In the genomic region with DNA sequence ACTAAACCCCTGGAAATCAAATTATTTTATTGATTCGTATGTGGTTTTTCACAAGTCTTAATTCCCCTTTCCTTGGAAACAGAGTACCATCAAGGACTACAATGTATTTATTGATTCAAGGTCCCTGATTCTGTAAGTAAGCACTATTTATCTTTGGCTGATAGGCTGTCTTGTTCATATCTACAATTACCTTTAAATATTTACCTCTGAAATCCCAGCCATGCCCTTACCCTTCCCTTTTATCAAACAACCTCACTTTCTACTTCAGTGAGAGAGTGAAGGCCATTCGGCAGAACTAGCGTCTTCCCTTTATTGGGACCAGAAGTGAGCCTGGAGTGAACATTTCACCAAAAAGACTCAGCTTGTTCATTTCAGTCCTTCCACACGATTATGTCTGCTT, we compare ENCODE assay signal across 32 mouse cellular contexts. TPM values are rescaled to one million over a fixed set of nuclear protein-coding genes. Genes with fewer than 3 reads are reported as not detected.
"Had no signal": no experiment of that assay in that cellular context is flagged by ENCODE, and none has a peak within 500 bp of the region (broad histone marks: within the 10 kb centered on the region; RNA-seq: fewer than 3 reads in every experiment).

No protein-coding gene starts in this region.

- H3K4me1 ChIP-seq: limb, embryonic 10.5 days; limb, embryonic 12.5 days; limb, embryonic 13.5 days; limb, embryonic 15.5 days; liver, embryonic 12.5 days; lung, embryonic 15.5 days; midbrain, embryonic 10.5 days; midbrain, embryonic 12.5 days; midbrain, embryonic 13.5 days; midbrain, embryonic 15.5 days had no signal

- DNase-seq: left cerebral cortex, postnatal 4 days; liver; liver, embryonic 13.5 days; liver, postnatal 0 days; lung, adult 18-20 months; lung, adult 2 months; lung, embryonic 14.5 days; lung, postnatal 10 days; lung, postnatal 14 days; lung, postnatal 36 days; lung, postnatal 4 days; midbrain, embryonic 14.5 days had no signal

- H3K9me3 ChIP-seq: limb, embryonic 10.5 days; limb, embryonic 12.5 days; limb, embryonic 13.5 days; limb, embryonic 15.5 days; liver, embryonic 12.5 days; liver, embryonic 13.5 days; liver, embryonic 15.5 days; lung, embryonic 15.5 days; megakaryocyte, embryonic 14.5 days; midbrain, embryonic 10.5 days; midbrain, embryonic 12.5 days; midbrain, embryonic 13.5 days; midbrain, embryonic 15.5 days had no signal

- H3K27ac ChIP-seq: left cerebral cortex, adult 2 months; limb, embryonic 10.5 days; limb, embryonic 12.5 days; limb, embryonic 13.5 days; limb, embryonic 15.5 days; liver, embryonic 12.5 days; liver, embryonic 13.5 days; liver, embryonic 14.5 days; liver, embryonic 15.5 days; lung, embryonic 15.5 days; macrophage; midbrain, embryonic 10.5 days; midbrain, embryonic 12.5 days; midbrain, embryonic 13.5 days; midbrain, embryonic 15.5 days had no signal

- H3K36me3 ChIP-seq: limb, embryonic 10.5 days; limb, embryonic 12.5 days; limb, embryonic 13.5 days; limb, embryonic 15.5 days; liver, embryonic 12.5 days; liver, embryonic 13.5 days; liver, embryonic 15.5 days; lung, embryonic 15.5 days; midbrain, embryonic 10.5 days; midbrain, embryonic 12.5 days; midbrain, embryonic 13.5 days; midbrain, embryonic 15.5 days had no signal

- ATAC-seq: liver, embryonic 12.5 days; liver, postnatal 0 days; lung, postnatal 0 days; midbrain, embryonic 13.5 days; midbrain, embryonic 15.5 days; midbrain, embryonic 16.5 days had no signal

- H3K4me2 ChIP-seq: limb, embryonic 12.5 days; limb, embryonic 13.5 days; limb, embryonic 15.5 days; liver, embryonic 12.5 days; liver, embryonic 13.5 days; liver, embryonic 15.5 days; lung, embryonic 14.5 days; lung, embryonic 15.5 days; midbrain, embryonic 11.5 days; midbrain, embryonic 12.5 days; midbrain, embryonic 13.5 days; midbrain, embryonic 15.5 days had no signal

- H3K4me3 ChIP-seq: left cerebral cortex, adult 2 months; limb, embryonic 10.5 days; limb, embryonic 12.5 days; limb, embryonic 13.5 days; limb, embryonic 15.5 days; liver, embryonic 12.5 days; liver, embryonic 13.5 days; liver, embryonic 15.5 days; lung, embryonic 15.5 days; megakaryocyte, embryonic 14.5 days; midbrain, embryonic 10.5 days; midbrain, embryonic 12.5 days; midbrain, embryonic 13.5 days; midbrain, embryonic 15.5 days; myocyte had no signal

- H3K9ac ChIP-seq: limb, embryonic 12.5 days; limb, embryonic 13.5 days; limb, embryonic 15.5 days; liver, embryonic 12.5 days; liver, embryonic 13.5 days; liver, embryonic 14.5 days; liver, embryonic 15.5 days; liver, postnatal 0 days; lung, embryonic 14.5 days; lung, embryonic 15.5 days; midbrain, embryonic 12.5 days; midbrain, embryonic 13.5 days; midbrain, embryonic 15.5 days had no signal

- H3K27me3 ChIP-seq: limb, embryonic 12.5 days; limb, embryonic 13.5 days; limb, embryonic 15.5 days; liver, embryonic 12.5 days; liver, embryonic 13.5 days; liver, embryonic 15.5 days; lung, embryonic 15.5 days; megakaryocyte, embryonic 14.5 days; midbrain, embryonic 12.5 days; midbrain, embryonic 13.5 days; midbrain, embryonic 15.5 days had no signal

RNA-seq across cellular contexts. Expression of a gene that starts 50.5 kb away (rescaled TPM):
- total RNA-seq: monocyte, adult 5-6 weeks had no signal
- polyA plus RNA-seq: macrophage had no signal
